Mouse (Mus musculus): ENCODE results near the gene Fitm1.

Fitm1 gene

GRCm38 (mm10) chr14:55592226-55592625 lies 16.8 kb downstream of the Fitm1 start:
- no peak for DNase-seq (ENCODE audit: low read depth in 2 of 2, low spot score in 2 of 2)

GRCm38 (mm10) chr14:55596036-55596690 lies 20.7 kb downstream of the Fitm1 start:
- DNase-seq (ENCODE audit: low read depth in 2 of 2, low spot score in 2 of 2) = no peak

GRCm38 (mm10) chr14:55598521-55599390 lies 23.3 kb downstream of the Fitm1 start:
- no peak for DNase-seq (ENCODE audit: low read depth in 2 of 2, low spot score in 2 of 2)

- DNase-seq (ENCODE audit: low read depth in 2 of 2, low spot score in 2 of 2) = no peak
Observed at GRCm38 (mm10) chr14:55603271-55603632, 27.8 kb downstream of the Fitm1 start, which contains the start of gene Irf9. Gene Irf9, plus strand, starts transcription at chr14:55603571.

- peak; percentile 96 to 98 for DNase-seq (ENCODE audit: low read depth in 2 of 2, low spot score in 2 of 2)
Observed at GRCm38 (mm10) chr14:55603633-55604576, 28.5 kb downstream of the Fitm1 start.

GRCm38 (mm10) chr14:55604823-55605222 lies 29.4 kb downstream of the Fitm1 start:
- DNase-seq (ENCODE audit: low read depth in 2 of 2, low spot score in 2 of 2) = no peak

- DNase-seq (ENCODE audit: low read depth in 2 of 2, low spot score in 2 of 2) = no peak
Observed at GRCm38 (mm10) chr14:55605743-55606459, 30.5 kb downstream of the Fitm1 start.

GRCm38 (mm10) chr14:55608339-55608738 lies 32.9 kb downstream of the Fitm1 start:
- no peak for DNase-seq (ENCODE audit: low read depth in 2 of 2, low spot score in 2 of 2)

GRCm38 (mm10) chr14:55613346-55613745 lies 37.9 kb downstream of the Fitm1 start:
- no peak for DNase-seq (ENCODE audit: low read depth in 2 of 2, low spot score in 2 of 2)

GRCm38 (mm10) chr14:55614565-55615178 lies 39.3 kb downstream of the Fitm1 start:
- no peak for DNase-seq (ENCODE audit: low read depth in 2 of 2, low spot score in 2 of 2)

- DNase-seq (ENCODE audit: low read depth in 2 of 2, low spot score in 2 of 2) = no peak
Observed at GRCm38 (mm10) chr14:55615876-55616275, 40.5 kb downstream of the Fitm1 start.

GRCm38 (mm10) chr14:55616844-55617243 lies 41.4 kb downstream of the Fitm1 start:
- DNase-seq (ENCODE audit: low read depth in 2 of 2, low spot score in 2 of 2) = no peak

- DNase-seq (ENCODE audit: low read depth in 2 of 2, low spot score in 2 of 2) = no peak
Observed at GRCm38 (mm10) chr14:55617822-55618221, 42.4 kb downstream of the Fitm1 start, which contains the start of gene Rec8. Gene Rec8, plus strand, starts transcription at chr14:55618037.

GRCm38 (mm10) chr14:55618486-55619195 lies 43.2 kb downstream of the Fitm1 start:
- DNase-seq (ENCODE audit: low read depth in 2 of 2, low spot score in 2 of 2) = no peak
